Mouse (Mus musculus) midbrain, postnatal 0 days (tissue): ENCODE data around the gene A630001G21Rik. TPM values are rescaled to one million over a fixed set of nuclear protein-coding genes. Genes with fewer than 3 reads are reported as not detected.

Experiments used
- ATAC-seq: fragments of 200-750 bp; cut with Nextera tagmentation; 2 replicates; pipeline ENCODE4 v1.8.0; 2017; ENCODE audit warnings: moderate number of reproducible peaks, mild to moderate bottlenecking, moderate TSS enrichment, moderate library complexity; ENCODE audit not compliant: low FRiP score
- DNase-seq: peaks from one replicate; pipeline ENCODE4 v3.0.0-alpha.2; 2015; ENCODE audit warnings: low spot score
- H3K27ac ChIP-seq: fragments of 300-500 bp; sonication (generic); 2 replicates; pipeline ENCODE4 v1.5.1; 2014; ENCODE audit warnings: low read depth, mild to moderate bottlenecking, low read length, mixed read lengths
- H3K27me3 ChIP-seq: fragments of 300-500 bp; sonication (generic); 2 replicates; pipeline ENCODE4 v1.6.1; 2014; ENCODE audit warnings: low read length, control low read depth, mixed read lengths; ENCODE audit not compliant: insufficient read depth
- H3K36me3 ChIP-seq: fragments of 300-500 bp; sonication (generic); 2 replicates; pipeline ENCODE4 v1.6.1; 2014; ENCODE audit warnings: low read length, control low read depth, mixed read lengths; ENCODE audit not compliant: insufficient read depth
- H3K4me1 ChIP-seq: fragments of 300-500 bp; sonication (generic); 2 replicates; pipeline ENCODE4 v1.6.1; 2014; ENCODE audit warnings: mild to moderate bottlenecking, control low read depth, antibody characterized with exemption, low read length, mixed read lengths; ENCODE audit not compliant: insufficient read depth
- H3K4me2 ChIP-seq: fragments of 300-500 bp; sonication (generic); 2 replicates; pipeline ENCODE4 v1.6.1; 2014; ENCODE audit warnings: low read depth, mild to moderate bottlenecking, low read length, mixed read lengths; ENCODE audit not compliant: poor library complexity, severe bottlenecking
- H3K4me3 ChIP-seq: fragments of 300-500 bp; sonication (generic); 2 replicates; pipeline ENCODE4 v1.5.1; 2014; ENCODE audit warnings: low read depth, mild to moderate bottlenecking, low read length, moderate library complexity
- H3K9ac ChIP-seq: fragments of 300-500 bp; sonication (generic); replicated peaks from 2 replicates; pipeline ENCODE4 v1.6.1; 2014; ENCODE audit warnings: mild to moderate bottlenecking, low read length, moderate library complexity, mixed read lengths; ENCODE audit not compliant: poor library complexity, severe bottlenecking
- H3K9me3 ChIP-seq: fragments of 300-500 bp; sonication (generic); 2 replicates; pipeline ENCODE4 v1.6.1; 2016; ENCODE audit warnings: low read length, control low read depth
- CTCF ChIP-seq: IDR thresholded peaks from 2 replicates; pipeline ENCODE4 v1.5.1; 2016; ENCODE audit warnings: antibody characterized with exemption, mild to moderate bottlenecking
- WGBS: fragments of 180-500 bp; shearing (Covaris S2); extraction: QIAGEN DNeasy Blood & Tissue Kit; methylation state at CpG from one replicate; pipeline ENCODE4 v1.1.7; 2014; 5-methylcytosine and 5-hydroxymethylcytosine counted together
- polyA plus RNA-seq: library from polyadenylated mRNA; unstranded; fragments of >200 nt; fragmentation: Nextera tagmentation; extraction: Ambion mirVana; gene quantifications from 2 replicates; pipeline ENCODE4 v1.2.1, GENCODE M21; 2015
- total RNA-seq: library from RNA; depleted of rRNA; stranded (reverse); fragments of >200 nt; gene quantifications from 2 replicates; pipeline ENCODE4 v1.2.3, GENCODE M21; 2014

A630001G21Rik gene
- total and polyA plus RNA-seq, 2 experiments from 2014 or later = 0.31 to 1.0 TPM

DNA sequence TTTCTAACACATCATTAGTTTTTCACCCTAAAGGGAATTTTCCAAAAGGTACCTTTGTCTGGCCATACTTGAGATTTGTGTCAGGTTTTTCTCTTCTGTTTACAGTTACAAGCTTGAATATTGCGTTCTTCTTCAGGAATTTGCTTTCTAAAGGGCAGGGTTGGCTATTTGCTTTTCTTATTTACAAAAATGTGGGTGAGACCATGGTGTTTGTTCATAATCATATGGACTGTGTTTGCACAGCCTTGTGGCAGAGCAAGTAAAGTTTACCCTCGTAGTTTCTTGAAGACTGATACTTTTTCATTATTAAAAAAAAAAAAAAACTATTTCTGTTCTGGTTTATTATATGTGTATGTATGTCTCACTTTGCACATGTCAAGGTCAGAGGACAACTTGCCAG is 32.3 kb upstream of the A630001G21Rik start:
- no peaks in the 10 kb centered on the region for H3K36me3 ChIP-seq
- ATAC-seq = no peak
- H3K27me3 ChIP-seq = no peaks in the 10 kb centered on the region
- no peak for TF ChIP-seq CTCF
- H3K4me1 ChIP-seq = no peaks in the 10 kb centered on the region
- DNase-seq = no peak
- no peak overlapping the region for H3K4me2 ChIP-seq
- 86% methylated on average over 2 of the region's 2 CpGs for WGBS
- no peak overlapping the region for H3K4me3 ChIP-seq
- H3K27ac ChIP-seq = no peak overlapping the region
- no peak overlapping the region for H3K9ac ChIP-seq
- no peaks in the 10 kb centered on the region for H3K9me3 ChIP-seq

DNA sequence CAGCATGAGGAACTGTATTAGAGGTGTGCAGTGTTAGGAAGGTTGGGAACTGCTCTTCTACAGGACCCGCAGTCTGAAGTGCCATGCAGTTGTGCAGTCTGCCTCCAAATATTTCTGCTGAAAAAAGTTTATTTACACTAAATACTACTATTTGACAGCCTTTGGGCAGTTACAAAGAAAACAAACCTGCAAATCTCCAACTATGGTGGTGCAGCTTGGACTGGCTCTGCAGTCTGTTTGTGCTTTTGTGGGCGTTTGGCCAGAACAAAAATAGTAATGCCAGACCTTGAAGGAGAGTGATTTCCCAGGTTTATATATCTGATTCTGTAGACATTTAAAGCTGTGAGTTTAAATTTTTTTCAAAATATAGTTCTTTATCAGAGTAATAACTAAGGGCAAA is 31.9 kb upstream of the A630001G21Rik start:
- no peak for DNase-seq
- no peaks in the 10 kb centered on the region for H3K4me1 ChIP-seq
- H3K9ac ChIP-seq = no peak overlapping the region
- no peak overlapping the region for H3K4me2 ChIP-seq
- H3K36me3 ChIP-seq = no peaks in the 10 kb centered on the region
- no peak for TF ChIP-seq CTCF
- WGBS = 83% methylated on average over 2 of the region's 2 CpGs
- H3K27me3 ChIP-seq = no peaks in the 10 kb centered on the region
- no peak overlapping the region for H3K27ac ChIP-seq
- ATAC-seq = no peak
- H3K4me3 ChIP-seq = no peak overlapping the region
- no peaks in the 10 kb centered on the region for H3K9me3 ChIP-seq

DNA sequence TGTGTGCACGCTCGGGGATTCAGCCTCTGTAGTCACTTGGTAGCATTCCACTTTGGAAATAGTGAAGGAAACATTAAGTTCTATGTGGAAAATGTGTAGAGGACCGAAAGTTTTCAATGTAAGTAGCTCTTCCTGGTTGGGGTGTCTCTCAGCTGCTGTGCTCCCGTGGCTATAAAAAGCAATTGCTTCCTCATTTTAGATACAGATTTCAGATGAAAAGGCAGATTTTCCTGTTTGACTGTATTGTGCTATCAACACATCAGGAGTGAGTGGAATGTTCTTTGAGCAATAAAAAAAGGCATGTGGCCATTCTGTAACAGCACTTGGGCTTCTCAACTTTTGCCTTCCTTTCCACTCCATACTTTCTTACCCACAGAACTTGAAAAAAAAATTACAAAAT is 30.8 kb upstream of the A630001G21Rik start:
- no peak for ATAC-seq
- Histone ChIP-seq H3K27me3 (no peaks in the 10 kb centered on the region), H3K36me3 (no peaks in the 10 kb centered on the region), H3K4me2 (no peak overlapping the region), H3K9me3 (no peaks in the 10 kb centered on the region), H3K4me1 (no peaks in the 10 kb centered on the region), H3K9ac (no peak overlapping the region), H3K4me3 (no peak overlapping the region), H3K27ac (no peak overlapping the region)
- no peak for TF ChIP-seq CTCF
- DNase-seq = no peak
- 69% methylated on average over 4 of the region's 4 CpGs for WGBS

DNA sequence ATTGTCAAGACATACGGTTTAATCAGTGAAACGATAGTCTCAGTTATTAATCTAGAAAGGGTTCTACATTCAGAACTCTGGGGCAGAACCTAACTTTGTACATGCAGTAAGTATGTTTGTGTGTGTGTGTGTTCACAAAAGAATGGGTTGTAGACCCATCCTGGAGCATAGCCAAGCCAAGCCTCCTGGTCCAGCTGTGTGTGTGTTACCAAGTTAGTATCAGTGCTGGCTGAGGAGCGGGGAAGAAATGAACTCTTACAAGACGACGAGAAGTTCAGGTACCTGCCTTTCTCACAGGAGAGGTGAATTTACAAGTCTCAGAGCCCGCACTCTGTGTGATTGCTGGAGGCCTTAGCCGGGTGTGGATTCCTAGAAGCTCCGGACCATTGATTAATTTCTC is 26.1 kb upstream of the A630001G21Rik start:
- H3K4me3 ChIP-seq = no peak overlapping the region
- no peak overlapping the region for H3K27ac ChIP-seq
- no peaks in the 10 kb centered on the region for H3K36me3 ChIP-seq
- 97% methylated on average over 8 of the region's 8 CpGs for WGBS
- H3K4me1 ChIP-seq = no peaks in the 10 kb centered on the region
- no peak for DNase-seq
- no peaks in the 10 kb centered on the region for H3K27me3 ChIP-seq
- no peak for ATAC-seq
- H3K9me3 ChIP-seq = no peaks in the 10 kb centered on the region
- H3K4me2 ChIP-seq = no peak overlapping the region
- H3K9ac ChIP-seq = no peak overlapping the region
- no peak for TF ChIP-seq CTCF

DNA sequence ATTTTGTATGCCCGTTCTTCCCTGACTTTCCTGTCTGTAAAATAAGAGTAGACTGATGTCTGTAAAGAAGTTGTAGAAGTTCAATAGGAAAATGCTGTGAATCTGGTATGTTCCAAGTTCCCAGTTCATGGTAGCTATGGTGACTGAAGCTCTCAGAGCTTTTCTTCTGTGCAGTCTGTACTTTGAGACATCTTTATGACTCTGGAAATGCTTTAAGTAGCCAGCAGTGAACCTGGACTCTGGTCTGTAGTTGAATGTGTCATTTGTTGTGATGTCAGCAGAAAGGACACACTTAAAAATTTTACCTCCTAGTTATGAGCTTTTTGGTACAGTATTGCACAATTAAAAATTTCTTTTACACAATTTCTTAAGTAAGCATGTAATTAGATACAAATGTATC is 24.1 kb upstream of the A630001G21Rik start:
- Histone ChIP-seq H3K27ac (no peak overlapping the region), H3K9ac (no peak overlapping the region), H3K4me3 (no peak overlapping the region), H3K4me2 (no peak overlapping the region), H3K36me3 (no peaks in the 10 kb centered on the region), H3K4me1 (no peaks in the 10 kb centered on the region), H3K9me3 (no peaks in the 10 kb centered on the region), H3K27me3 (no peaks in the 10 kb centered on the region)
- no peak for TF ChIP-seq CTCF
- DNase-seq (no peak), ATAC-seq (no peak)
- 87% methylated on average over 1 of the region's 1 CpGs for WGBS

DNA sequence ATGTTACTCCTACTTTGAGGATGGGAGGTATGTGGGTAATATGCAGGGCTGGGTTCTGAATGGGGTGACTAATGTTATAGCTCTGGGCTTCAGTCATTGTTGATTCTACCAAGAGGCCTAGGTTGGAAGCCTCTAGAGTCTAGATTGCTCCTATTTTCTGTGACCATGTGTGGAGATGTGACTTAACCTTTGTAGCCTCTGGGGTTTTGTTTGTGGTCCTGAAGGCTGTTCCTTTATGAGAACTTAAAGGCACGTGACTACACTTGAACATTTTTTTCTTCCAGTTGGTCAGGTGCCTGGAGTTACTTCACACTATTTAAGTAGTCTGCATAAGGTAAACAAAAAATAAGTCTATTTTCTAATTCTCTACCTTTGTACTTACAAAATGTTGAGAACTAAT is 21.3 kb upstream of the A630001G21Rik start:
- no peak overlapping the region for H3K27ac ChIP-seq
- ATAC-seq = no peak
- 82% methylated on average over 1 of the region's 1 CpGs for WGBS

More for the DNA sequence above, 21.3 kb upstream of the A630001G21Rik start:
- Histone ChIP-seq H3K36me3 (no peaks in the 10 kb centered on the region), H3K27me3 (no peaks in the 10 kb centered on the region), H3K4me2 (no peak overlapping the region), H3K9me3 (no peaks in the 10 kb centered on the region), H3K4me1 (no peaks in the 10 kb centered on the region; the same call in 1 of the 2 replicates), H3K4me3 (no peak overlapping the region), H3K9ac (no peak overlapping the region)
- no peak for DNase-seq
- no peak for TF ChIP-seq CTCF
